Mouse (Mus musculus): ENCODE measurements around the gene Arl5c.

Gene Arl5c

GRCm38 (mm10) chr11:97995564-97996288, at the start of gene Arl5c:
Gene Arl5c, minus strand, starts transcription at chr11:97996181.
- peak; percentile 69 for DNase-seq

DNA sequence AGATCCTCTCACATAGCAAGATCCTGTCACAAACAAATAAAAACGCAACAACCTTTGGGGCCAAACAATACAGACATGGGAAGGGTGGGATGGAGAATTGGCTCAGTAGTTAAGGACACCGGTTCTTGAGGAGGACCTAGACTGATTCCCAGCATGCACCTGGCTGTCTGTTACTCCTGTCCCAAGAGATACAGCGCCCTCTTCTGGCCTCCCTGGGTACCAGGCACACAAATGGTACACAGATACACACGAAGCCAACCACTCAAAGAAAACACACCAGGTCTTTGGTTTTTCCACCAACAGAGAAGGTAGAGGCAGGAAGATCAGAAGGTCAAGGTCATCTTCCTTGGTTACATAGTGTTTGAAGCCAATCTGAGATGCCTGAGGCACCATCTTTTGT, 49.6 kb upstream of the Arl5c start:
- DNase-seq, result no peak

DNA sequence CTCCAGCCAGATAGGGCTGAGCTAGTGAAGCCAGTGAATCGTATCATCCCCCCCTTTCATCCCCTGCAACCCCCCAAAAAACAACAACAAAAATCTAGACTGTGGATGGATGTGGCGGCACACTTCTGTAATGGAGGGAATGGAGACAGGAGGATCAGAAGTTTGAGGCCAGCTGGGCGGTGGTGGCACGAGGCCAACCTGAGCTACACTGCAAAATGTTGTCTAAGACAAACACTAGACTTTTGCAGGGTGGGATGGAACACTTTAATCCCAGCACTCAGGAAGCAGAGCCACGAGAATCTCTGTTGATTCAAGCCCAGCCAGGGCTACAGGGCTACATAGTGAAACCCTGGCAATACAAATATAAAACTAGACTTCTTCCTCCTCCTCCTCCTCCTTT, 48.1 kb upstream of the Arl5c start:
- DNase-seq, result no peak

GRCm38 (mm10) chr11:98042741-98043140, 46.8 kb upstream of the Arl5c start:
- DNase-seq, result no peak

- DNase-seq, result no peak
Measured at GRCm38 (mm10) chr11:98040975-98041374, 45.0 kb upstream of the Arl5c start.

DNA sequence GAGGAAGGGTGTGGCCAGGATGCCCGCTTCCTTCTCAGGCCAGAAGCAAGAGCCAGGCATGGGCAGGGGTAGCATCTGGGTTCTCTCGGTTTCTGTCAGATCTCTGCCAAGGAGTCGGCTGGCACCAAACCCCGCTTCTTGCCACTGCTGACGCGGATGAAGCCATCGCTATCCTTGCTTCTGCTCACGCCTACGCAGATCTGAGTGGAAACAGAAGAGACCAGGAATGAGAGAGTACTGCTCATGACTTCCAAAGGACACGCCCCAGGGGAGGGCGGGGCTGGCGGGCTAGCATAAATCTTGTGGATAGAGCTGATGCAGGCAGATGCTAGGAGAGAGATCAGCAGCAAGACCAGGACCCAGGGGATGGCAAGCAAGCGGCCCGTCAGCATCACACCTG, 41.9 kb upstream of the Arl5c start:
- DNase-seq, result no peak

- DNase-seq, result peak; percentile 83
Measured at GRCm38 (mm10) chr11:98035977-98036377, 40.0 kb upstream of the Arl5c start.

GRCm38 (mm10) chr11:98034840-98035239, 38.9 kb upstream of the Arl5c start:
- DNase-seq, result peak; percentile 57

DNA sequence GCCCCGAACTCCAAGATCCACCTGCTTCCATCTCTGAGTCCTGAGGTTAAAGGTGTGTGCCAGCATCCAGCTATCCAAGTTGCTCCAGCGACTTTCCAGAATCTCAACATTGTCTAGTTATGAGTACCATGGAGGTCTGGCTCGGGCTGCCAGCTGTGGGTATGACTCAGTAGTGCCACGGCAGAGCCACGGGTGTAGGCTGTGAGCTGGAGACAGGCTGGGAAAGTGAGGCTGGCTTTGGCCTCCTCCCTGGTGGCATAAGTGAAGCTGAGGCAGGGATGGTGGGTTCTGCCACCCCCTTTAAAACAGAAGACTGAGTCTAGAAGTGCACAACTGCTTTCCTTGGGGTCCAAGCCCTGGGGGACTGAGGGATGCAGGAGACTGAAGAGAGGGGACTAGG, 38.1 kb upstream of the Arl5c start:
- DNase-seq, result no peak

- DNase-seq, result peak; percentile 85
Measured at GRCm38 (mm10) chr11:98031443-98031770, 35.4 kb upstream of the Arl5c start.

- no peak for DNase-seq
Measured at GRCm38 (mm10) chr11:98030701-98031442, 34.9 kb upstream of the Arl5c start.

DNA sequence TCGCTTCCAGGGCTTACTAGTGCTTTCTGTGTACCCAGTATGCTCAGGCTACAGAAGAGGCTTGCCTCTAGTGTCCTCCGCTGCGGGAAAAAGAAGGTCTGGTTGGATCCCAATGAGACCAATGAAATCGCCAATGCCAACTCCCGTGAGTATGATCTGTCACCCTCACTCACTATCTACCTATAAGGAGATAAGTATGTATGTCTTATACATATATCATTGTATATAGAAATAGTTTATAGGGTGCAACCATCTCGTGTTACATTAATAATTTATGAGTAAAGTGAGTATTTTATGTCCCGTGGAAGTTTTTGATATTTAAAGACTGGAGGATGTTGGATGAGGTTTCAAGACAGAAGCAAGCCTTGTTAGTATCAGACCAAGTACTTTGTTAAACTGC, 31.8 kb upstream of the Arl5c start:
- no peak for DNase-seq

DNA sequence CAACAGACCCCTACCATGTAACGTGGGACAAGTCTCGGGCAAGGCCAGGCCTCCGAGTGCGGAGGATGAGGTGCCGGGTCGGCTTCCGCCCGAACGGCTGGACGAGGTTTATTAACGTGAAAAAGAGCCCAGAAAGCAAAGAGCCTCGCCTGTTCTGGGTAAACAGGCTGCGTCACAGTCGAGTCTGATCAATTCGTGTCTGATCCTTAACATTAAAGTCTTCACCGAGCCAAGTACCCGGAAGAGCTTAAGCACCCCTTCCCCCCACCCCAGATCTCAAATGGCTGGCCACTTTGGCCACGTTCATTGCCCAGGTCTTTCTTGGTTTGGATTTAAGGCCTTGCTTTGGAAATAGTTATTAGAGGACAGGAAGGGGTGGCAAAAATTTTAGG, 31.3 kb upstream of the Arl5c start:
- DNase-seq, result no peak

- peak; percentile 94 for DNase-seq
Measured at GRCm38 (mm10) chr11:98026570-98027296, 30.8 kb upstream of the Arl5c start, which contains the start of gene Rpl19. Gene Rpl19, plus strand, starts transcription at chr11:98026710.

GRCm38 (mm10) chr11:98026248-98026569, 30.2 kb upstream of the Arl5c start:
- no peak for DNase-seq

DNA sequence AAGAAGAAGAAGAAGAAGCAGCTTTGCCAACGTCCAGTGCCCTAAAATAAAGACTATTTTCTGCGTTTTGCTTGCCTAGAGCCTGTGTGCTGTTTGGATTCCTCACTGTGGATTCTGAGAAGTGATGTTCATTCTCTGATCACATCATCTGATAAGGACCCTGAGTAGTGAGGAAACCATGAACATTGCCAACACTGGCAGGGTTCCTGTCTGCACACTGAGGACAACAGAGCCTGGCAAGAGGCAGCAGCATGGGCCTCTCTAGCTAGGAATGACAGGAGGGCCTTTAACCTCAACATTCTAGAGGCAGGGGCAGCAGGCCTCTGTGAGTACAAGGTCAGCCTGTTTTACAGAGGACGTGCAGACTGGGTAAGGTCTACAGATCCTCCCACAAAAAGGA, 28.5 kb upstream of the Arl5c start:
- DNase-seq, result no peak

DNA sequence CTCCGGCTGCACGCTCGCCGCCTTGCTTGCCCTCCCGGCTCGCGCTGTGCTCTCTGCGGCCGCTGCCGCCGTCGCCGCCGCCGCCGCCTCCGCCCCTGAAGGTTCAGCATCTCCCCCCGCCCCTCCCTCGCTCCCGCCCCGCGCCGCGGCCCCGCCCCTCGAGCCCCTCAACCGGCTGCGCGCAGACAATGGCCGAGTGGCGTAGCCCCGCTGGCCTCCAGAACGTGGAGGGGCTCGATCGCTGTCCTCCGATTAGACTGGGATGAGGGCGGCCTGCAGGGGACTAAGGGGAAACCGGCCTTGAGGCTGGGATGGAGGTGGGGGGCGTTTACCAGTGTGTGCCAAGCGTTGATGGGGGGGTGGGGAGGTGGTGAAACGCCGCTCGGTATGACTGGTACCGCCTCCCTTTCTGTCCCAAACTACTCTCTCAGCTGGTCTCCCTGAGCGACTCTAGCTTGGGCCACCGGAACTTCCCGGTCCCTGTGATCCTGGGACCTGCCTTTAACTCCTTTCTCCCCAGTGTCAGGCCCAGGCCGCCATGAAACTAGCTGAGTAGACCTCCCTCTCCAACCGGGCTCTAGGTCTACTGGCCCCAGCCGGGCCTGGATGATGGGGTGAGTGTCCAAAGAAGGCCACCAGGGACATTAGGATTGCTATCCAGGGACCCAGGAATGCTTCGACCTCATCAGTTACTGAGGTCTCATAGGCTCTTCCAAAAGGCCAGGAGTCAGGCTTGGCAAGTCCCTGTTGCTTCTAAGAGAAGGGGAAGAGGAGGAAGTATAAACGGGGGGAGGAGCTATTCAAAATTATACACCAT, 26.8 kb upstream of the Arl5c start, which contains the start of gene Cacnb1:
Gene Cacnb1 (minus strand): TSS at position 480 of the 817 bp plus-strand sequence.
- DNase-seq, result peak; percentile 92

DNA sequence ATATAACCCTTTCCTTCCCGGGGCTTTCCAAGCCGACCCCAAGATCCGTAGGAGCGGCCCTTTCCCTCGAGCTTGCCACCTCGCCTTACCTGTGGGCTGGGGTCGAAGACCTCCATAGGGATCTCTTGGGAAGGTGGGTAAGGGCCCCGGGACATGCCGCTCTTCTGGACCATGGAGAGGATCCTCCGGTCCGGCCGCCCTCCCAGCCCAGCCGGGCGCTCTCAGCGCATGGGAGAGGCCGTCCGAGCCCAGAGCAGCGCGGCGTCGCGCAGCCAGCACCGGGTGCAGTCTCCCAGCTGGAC, 26.2 kb upstream of the Arl5c start:
- no peak for DNase-seq

DNA sequence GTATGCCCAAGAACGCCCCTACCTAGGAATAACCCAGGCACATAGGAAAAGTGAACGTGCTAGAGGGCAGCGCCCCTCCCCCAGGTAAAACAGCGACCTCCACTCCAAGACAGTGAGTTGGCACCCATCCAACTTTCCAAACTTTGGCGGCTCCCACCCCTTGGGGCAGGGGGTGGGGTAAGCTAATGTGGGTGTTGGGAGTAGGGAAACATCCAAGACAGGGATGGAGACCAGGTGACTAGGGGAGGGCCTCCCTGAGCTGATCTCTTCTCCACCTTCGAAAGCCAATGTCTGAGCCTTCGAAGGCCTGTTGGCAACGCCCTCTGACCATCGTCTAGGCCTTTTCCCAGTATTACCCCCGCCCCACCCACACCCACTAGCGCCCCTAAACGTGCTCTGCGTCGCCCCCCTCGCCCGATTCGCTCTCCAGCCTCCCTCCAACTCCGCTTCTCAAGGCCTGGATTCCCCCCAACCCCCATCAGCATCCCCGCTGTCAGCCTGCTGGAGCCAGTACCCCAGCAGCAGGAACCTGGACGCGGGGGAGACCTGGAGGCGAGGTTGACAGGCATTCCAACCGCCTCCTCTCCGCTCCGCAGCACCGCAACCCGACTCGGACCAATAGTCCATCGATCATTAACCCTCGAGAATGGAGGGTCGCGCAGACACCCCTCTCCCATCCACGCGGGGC, 25.7 kb upstream of the Arl5c start:
- peak; percentile 59 for DNase-seq

DNA sequence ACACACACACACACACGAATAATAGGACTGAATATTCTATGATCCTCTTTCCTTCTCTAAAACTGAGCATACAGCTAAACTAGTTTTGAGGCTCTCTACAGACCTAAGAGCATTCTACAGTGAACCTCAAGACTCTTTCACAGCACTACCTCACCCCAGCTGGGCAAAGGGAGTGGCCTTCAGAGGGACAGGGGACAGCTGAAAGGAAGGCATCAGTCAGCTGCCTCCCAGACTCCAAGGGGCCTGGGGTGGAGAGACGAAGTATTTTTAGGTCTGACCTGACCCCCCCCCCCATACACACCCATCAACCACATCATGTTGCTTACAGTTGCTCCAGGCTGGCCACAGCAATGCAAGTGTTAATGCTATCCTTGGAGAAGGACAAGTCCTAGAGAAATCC, 25.1 kb upstream of the Arl5c start:
- DNase-seq, result no peak

- DNase-seq, result no peak
Measured at GRCm38 (mm10) chr11:98020710-98021109, 24.7 kb upstream of the Arl5c start.

- DNase-seq, result no peak
Measured at GRCm38 (mm10) chr11:98019883-98020610, 24.1 kb upstream of the Arl5c start.
